Mouse (Mus musculus) embryonic fibroblast, embryonic 13.5 days (primary cell): ENCODE data around the gene Cd22. TPM values are rescaled to one million over a fixed set of nuclear protein-coding genes. Genes with fewer than 3 reads are reported as not detected.

ENCODE experiments used
- H3K27ac ChIP-seq: 2 replicates; pipeline ENCODE4 v1.5.1; 2012; ENCODE audit warnings: low read length, control low read depth, inconsistent platforms; ENCODE audit not compliant: insufficient read depth
- H3K4me1 ChIP-seq: 2 replicates; pipeline ENCODE4 v1.6.1; 2011; ENCODE audit warnings: low read length; ENCODE audit not compliant: control insufficient read depth, insufficient read depth
- H3K4me3 ChIP-seq: 2 replicates; pipeline ENCODE4 v1.5.1; 2011; ENCODE audit warnings: mild to moderate bottlenecking, control low read depth, low read length; ENCODE audit not compliant: insufficient read depth
- CTCF ChIP-seq: IDR thresholded peaks from 2 replicates; pipeline ENCODE4 v1.5.1; 2011; ENCODE audit warnings: mild to moderate bottlenecking, control low read depth, low read length, moderate library complexity, borderline replicate concordance; ENCODE audit not compliant: insufficient read depth
- POLR2A ChIP-seq: IDR thresholded peaks from 2 replicates; pipeline ENCODE4 v1.6.1; 2011; ENCODE audit warnings: low read depth, mild to moderate bottlenecking, control low read depth, low read length, moderate library complexity
- polyA plus RNA-seq: library from polyadenylated mRNA; stranded (reverse); fragments of >200 nt; gene quantifications from 2 replicates; pipeline ENCODE4 v1.2.4, GENCODE M21; 2011; ENCODE audit warnings: low read depth; ENCODE audit not compliant: missing spikeins, insufficient read length

Gene Cd22
- polyA plus RNA-seq, 1 experiment, result not detected

DNA sequence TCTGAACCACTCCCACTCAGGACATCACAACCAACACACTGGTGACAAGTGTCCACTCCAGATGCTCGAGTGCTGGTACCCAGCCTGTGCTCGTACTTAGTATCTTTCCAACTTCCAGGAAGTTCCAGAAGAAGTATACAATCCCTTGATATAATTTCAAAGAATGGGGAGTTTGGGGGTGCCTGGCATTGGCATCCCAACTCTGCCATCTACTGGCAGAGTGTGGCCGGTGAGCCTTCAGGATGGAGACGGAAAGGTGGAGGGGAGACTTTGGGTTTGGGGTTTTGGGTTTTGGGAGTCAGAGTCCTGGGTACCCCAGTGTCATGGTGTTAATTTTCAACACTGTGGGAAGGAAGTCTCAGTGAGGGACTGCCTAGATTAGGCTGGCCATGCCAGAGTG, 23.9 kb upstream of the Cd22 start:
- TF ChIP-seq POLR2A, result no peak
- no peak for TF ChIP-seq CTCF
- H3K27ac ChIP-seq, result no peak overlapping the region

DNA sequence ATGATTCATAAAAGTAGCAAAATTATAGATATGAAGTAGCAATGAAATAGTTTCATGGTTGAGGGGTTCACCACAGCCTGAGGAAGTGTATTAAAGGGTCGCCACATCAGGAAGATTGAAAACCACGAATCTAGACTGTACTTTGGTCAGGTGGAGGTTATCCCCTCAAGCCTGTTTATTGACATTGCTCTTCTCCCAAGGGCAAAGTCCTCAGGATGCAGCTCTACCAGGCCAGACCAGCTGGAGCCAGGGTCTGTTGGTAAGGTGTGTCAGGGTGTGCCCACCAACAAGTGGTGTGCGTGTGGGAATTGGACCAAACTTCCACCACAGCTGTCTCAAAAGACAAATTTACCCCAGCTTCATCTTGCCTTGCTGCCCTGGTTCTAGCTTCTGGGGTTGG, 15.1 kb upstream of the Cd22 start:
- H3K4me1 ChIP-seq, result no peaks in the 10 kb centered on the region
- H3K4me3 ChIP-seq, result no peak overlapping the region
- no peak for TF ChIP-seq CTCF
- TF ChIP-seq POLR2A, result no peak
- H3K27ac ChIP-seq, result no peak overlapping the region

More for the DNA sequence above, 23.9 kb upstream of the Cd22 start:
- no peak overlapping the region for H3K4me3 ChIP-seq
- H3K4me1 ChIP-seq, result no peaks in the 10 kb centered on the region

DNA sequence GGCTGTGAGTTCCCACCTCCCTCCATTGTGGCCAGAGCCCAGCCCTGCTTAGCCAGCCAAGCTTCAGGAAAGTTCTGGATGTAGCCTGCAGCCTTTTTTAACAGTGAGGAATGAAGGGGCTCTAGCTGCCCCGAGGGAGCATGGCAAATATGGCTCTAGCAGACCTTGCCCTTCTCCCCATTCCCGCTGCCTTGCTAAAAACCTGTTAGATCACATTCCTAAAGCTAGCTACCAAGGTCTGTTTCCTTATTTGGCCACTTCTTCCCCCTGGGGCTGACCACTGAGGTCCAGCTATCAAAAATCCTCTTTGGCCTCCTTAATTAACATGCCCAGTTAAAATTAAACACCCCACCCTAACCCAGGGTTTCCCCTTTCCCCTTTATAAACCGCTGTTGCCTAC, 12.4 kb upstream of the Cd22 start:
- no peak overlapping the region for H3K4me3 ChIP-seq
- no peaks in the 10 kb centered on the region for H3K4me1 ChIP-seq
- no peak overlapping the region for H3K27ac ChIP-seq
- TF ChIP-seq POLR2A, result no peak
- no peak for TF ChIP-seq CTCF

GRCm38 (mm10) chr7:30891746-30892145, 11.6 kb upstream of the Cd22 start:
- no peak overlapping the region for H3K27ac ChIP-seq
- H3K4me3 ChIP-seq, result no peak overlapping the region
- TF ChIP-seq CTCF, result no peak
- TF ChIP-seq POLR2A, result no peak
- no peaks in the 10 kb centered on the region for H3K4me1 ChIP-seq

DNA sequence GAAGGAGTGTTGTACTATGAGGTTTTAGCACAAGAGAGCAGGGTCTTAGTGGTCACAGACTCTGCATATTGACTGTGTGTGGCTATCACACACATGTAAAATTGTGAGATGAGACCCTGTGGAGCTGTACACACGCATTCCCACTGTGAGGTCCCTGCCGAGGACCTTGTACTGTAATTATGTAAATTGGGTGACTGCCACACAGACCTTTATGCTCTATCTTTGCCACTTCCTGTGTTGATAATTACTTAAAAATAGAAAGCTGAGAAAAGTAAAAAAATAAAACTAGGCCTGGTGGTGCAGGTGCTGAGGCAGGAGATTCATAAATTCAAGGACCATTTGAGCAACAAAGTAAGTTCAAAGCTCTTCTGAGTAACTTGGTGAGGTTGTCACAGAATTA, 10.5 kb upstream of the Cd22 start:
- H3K4me3 ChIP-seq, result no peak overlapping the region
- TF ChIP-seq CTCF (no peak), POLR2A (no peak)
- no peaks in the 10 kb centered on the region for H3K4me1 ChIP-seq
- no peak overlapping the region for H3K27ac ChIP-seq

DNA sequence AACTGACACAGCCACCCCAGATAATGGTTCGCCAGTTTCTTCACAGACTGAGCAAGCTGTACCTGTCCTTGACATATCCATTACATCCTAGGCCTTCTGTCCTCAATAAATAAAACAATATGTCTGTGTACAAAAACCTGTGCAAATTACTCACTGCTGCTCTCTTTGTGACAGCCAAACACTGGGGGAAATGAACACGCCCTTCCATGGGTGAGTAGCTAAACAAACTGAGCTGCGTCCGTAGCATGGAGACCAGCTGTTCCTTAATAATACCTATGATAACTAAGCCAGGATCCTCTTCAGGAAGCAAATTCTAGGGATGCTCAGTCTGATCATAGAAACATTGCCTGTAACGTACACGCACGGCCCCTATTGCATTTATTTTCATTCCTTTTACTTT, 8.6 kb upstream of the Cd22 start:
- TF ChIP-seq POLR2A (no peak), CTCF (no peak)
- no peaks in the 10 kb centered on the region for H3K4me1 ChIP-seq

GRCm38 (mm10) chr7:30887568-30888188, 7.5 kb upstream of the Cd22 start:
- no peak for TF ChIP-seq POLR2A
- TF ChIP-seq CTCF, result no peak
- Histone ChIP-seq H3K27ac (no peak overlapping the region), H3K4me3 (no peak overlapping the region), H3K4me1 (no peaks in the 10 kb centered on the region)

More for the DNA sequence above, 8.6 kb upstream of the Cd22 start:
- no peak overlapping the region for H3K4me3 ChIP-seq
- H3K27ac ChIP-seq, result no peak overlapping the region

- no peak for TF ChIP-seq CTCF
- no peak for TF ChIP-seq POLR2A
- H3K27ac ChIP-seq, result no peak overlapping the region
- H3K4me1 ChIP-seq, result no peaks in the 10 kb centered on the region
- no peak overlapping the region for H3K4me3 ChIP-seq
Measured at GRCm38 (mm10) chr7:30886852-30887251, 6.7 kb upstream of the Cd22 start.

- no peak overlapping the region for H3K27ac ChIP-seq
- no peak overlapping the region for H3K4me3 ChIP-seq
- H3K4me1 ChIP-seq, result no peaks in the 10 kb centered on the region
- TF ChIP-seq CTCF (no peak), POLR2A (no peak)
Measured at GRCm38 (mm10) chr7:30884047-30884446, 3.9 kb upstream of the Cd22 start.

GRCm38 (mm10) chr7:30881367-30881766, 1.2 kb upstream of the Cd22 start:
- Histone ChIP-seq H3K4me1 (no peaks in the 10 kb centered on the region), H3K4me3 (no peak overlapping the region), H3K27ac (no peak overlapping the region)
- TF ChIP-seq CTCF (no peak), POLR2A (no peak)
